Mouse (Mus musculus) urinary bladder, adult 2 months (tissue): ENCODE measurements around the gene Wdtc1. TPM values are rescaled to one million over a fixed set of nuclear protein-coding genes. Genes with fewer than 3 reads are reported as not detected.

Source experiments
- DNase-seq: peaks from one replicate; pipeline ENCODE4 v3.0.0; 2022; ENCODE audit warnings: low spot score
- polyA plus RNA-seq: library from polyadenylated mRNA; depleted of rRNA; stranded (reverse); fragments of >200 nt; gene quantifications from 2 replicates; pipeline ENCODE4 v1.2.3, GENCODE M21; 2012; rRNA removed

Wdtc1 gene
- polyA plus RNA-seq, result 24.7 and 35.5 TPM in 2 replicates

DNA sequence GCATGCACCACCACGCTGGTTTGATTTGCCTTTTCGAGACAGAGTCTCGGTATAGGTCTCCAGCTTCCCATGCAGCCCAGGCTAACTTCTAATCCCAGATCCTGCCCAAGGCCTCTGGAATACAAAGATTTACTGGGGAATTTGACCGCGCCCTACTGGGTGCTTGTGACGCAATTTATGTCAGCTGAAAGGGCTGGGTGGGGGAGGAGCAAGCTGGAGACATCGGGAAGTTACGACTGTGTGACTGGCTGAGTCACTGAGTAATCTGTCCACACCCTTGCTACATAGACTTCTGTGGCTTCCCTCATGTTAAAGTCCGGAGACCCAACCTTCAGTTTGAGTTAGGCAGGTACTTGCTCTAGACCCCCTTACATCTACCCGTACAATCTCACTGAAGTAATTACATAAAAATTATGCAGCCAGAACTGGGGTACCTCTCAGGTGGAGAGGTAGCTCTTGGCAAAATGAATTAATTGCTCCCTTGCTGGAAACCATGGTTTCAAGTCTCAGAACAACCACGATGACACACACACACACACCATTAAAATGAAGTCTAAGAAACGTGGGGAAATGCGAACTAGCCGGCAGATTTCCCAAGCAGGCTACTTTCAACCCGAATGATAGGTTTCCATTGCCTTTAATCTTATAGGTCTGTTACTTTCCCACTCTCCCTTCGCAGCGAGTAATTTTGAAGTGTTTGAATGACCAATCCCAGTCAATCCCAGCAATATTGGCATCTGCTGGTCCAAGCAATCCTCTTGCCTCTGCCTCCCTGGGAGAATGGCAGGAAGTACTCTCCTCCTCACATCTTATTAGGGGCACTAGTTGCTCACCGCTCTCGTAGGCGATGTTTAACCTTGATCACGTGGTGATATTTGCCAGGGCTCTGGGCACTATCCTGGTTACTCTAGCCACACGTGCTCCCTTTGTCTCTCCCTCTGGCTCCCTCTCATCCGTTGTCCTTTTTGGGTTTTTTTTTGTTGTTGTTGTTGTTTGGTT lies at the start of gene Wdtc1:
Gene Wdtc1 (minus strand): TSS at position 115 of the 999 bp plus-strand sequence.
- DNase-seq, result no peak

DNA sequence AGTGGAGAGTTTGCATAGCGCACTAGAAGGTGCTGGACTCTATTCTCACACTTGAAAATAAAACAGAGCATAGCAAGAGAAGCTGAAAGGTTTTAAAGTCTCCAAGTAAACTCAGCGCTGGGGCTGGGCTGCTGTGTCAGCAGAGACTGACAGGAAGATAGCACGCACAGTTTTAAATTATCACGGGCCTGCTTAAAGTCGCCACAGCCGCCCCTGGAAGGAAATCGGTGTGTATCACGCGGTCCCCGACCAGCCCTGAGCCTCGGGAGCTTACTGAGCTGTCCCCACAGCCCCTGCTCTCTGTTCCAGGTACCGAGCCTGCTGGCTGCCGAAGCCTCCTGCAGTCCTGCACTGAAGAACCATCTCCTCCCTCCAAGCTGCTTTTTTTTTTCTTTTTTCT lies 48.7 kb upstream of the Wdtc1 start:
- DNase-seq, result no peak

DNA sequence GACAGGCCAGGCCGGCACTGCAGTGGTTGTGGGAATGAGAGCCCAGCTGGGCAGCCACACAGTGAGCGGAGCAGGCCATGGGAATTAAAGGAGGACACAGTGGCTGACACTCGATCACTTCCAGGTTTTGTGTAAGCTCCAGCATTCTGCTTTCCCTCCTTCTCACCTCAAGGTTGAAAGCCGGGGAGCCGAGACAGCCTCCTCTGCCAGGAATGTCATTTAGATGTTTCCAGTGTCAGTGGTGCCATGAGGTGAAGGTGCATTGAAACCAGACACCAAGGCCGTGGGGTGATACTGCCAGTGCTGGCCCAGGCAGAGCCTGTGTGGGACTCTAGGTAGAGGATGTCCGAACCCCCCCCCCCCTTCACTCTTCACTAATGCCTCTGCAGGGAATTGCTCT lies 46.8 kb upstream of the Wdtc1 start:
- DNase-seq, result no peak

- DNase-seq, result no peak
Measured at GRCm38 (mm10) chr4:133399509-133399908, 46.2 kb upstream of the Wdtc1 start.

DNA sequence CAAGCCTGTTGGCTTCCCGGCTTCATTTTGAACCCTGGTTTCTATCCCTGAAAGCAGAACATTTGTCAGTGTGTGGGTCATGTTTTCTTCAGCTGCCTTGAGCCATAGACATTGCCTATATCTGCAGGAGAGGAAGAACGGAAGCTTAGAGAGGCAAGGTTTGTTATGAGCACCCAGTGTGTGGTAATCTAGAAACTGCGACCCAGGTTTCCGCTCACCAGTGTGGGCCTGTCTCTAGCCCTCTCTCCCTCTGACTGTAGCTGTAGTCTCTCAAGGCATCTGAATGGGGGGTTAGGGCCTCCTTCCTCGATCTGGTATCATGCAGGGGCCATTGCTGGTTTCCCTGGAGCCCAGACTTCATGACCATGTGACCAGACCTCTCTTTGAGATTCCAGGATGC lies 45.3 kb upstream of the Wdtc1 start:
- DNase-seq, result no peak

DNA sequence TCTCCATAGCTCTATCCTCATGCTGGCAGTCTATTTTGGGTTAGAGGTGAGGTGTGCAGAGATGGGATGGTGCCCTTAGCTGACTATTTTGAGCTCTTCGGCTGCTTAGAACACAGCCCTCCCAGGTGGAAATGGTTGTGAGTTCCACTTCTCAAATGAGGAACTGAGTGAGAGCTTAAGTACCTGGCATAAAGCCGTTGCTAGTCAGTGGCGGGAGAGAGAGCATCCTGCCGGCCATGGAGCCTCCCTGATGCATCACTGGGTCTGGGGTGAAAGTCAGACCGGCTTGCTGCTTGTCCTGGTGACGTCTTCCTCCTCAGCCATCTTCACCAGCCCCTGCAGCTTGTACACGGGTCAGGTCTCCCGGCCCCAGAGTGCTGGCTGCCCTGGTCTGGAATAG lies 44.7 kb upstream of the Wdtc1 start:
- DNase-seq, result no peak

GRCm38 (mm10) chr4:133397299-133397698 lies 44.0 kb upstream of the Wdtc1 start:
- DNase-seq, result no peak

DNA sequence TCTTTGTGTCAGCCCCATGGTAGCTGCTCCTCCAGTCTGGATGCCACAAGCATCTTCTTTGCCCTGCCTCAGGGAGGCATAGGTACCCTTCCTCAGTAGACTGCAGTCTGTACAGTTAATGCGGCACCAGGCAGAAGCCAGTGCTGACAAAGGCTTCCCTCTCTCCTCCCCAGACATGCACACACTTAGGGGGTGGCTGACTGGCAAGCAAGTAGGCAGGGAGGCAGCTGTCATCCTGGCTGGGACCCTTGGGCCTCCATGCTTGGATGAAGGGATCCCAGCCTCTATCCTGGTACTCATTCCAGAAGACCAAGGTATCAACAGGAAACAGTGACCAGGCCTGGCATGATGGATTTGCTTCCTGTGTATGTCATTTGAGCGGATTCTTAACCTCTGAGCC lies 42.8 kb upstream of the Wdtc1 start:
- DNase-seq, result no peak

- DNase-seq, result no peak
Measured at GRCm38 (mm10) chr4:133394981-133395573, 41.8 kb upstream of the Wdtc1 start.

DNA sequence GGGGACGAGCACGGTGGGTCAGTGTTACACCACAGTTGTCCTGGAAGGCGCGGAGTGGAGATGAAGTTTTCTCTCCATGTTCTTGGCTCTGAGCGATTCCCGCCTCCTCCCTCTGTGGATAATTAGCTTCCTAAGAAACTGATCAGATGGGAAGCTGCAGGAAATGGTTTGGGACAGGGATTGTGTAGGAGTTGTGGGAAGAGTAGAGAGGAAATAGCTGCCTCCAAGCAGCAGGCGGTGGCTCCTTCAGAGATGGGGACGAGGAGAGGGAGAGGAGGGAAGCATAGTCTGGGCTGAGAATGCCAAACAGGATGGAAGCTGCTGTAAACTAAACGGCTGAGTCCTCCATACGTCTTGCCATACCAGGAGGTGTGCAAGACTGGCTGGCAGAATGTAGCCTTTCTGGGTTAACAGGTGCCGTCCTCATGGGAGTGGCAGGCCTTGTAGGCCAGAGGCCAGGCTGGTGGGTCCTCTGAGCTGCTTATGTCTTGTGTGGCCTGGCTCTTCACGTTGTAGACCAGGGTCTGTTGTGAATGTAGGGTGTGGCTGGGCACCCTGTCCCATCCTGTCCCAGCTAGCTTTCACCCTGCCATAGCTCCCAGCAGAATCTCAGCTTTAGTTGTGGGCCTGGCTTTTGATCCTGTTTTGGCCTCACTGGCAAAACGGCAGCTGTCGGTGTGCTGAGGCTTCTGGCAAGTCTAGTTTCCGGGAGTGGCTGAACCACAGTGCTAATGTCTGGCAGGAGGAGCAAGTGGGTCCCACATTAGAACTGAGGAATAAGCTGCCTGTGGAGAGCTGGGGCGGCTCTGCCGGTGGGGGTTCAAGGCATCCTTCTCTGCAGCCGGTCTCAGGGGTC lies 38.1 kb upstream of the Wdtc1 start:
- no peak for DNase-seq

DNA sequence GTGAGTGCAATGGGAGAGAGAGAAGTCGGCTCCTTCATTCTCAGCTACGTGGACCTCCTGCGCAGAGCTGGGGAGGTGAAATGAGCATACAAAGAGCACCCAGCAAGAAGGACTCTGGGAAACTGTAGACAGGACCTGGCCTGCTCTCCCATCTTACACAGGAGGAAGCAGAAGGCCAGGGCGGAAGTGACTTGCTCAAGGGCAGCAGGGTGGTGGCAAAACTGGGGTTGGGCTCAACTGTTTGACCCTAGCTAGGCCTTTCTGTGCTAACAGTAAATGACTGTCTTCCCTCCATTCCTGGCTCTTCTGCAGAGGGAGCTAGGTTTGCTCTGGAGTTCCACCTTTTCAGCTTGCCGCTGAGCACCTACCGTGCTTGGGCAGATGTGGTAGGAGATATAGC lies 37.3 kb upstream of the Wdtc1 start:
- no peak for DNase-seq

DNA sequence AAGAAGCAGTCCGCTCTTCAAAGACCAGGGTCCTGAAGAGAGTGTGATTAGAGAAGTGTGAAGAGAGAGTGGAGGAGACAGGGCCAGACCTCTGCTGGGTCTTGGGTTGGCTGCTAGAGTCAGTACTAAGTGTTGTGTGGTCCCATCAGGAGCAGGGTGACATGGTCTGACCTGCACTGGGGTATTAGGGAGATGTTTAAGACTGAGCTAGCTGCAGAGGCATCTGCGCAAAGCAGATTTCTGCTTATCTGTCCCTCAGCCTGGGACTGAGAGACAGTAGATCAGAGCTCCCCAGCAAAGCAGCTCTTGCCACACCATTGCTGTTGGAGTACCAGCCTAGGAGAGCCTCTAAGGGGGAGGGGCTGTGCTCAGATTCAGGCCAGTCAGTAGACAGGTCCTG lies 36.8 kb upstream of the Wdtc1 start:
- DNase-seq, result no peak

DNA sequence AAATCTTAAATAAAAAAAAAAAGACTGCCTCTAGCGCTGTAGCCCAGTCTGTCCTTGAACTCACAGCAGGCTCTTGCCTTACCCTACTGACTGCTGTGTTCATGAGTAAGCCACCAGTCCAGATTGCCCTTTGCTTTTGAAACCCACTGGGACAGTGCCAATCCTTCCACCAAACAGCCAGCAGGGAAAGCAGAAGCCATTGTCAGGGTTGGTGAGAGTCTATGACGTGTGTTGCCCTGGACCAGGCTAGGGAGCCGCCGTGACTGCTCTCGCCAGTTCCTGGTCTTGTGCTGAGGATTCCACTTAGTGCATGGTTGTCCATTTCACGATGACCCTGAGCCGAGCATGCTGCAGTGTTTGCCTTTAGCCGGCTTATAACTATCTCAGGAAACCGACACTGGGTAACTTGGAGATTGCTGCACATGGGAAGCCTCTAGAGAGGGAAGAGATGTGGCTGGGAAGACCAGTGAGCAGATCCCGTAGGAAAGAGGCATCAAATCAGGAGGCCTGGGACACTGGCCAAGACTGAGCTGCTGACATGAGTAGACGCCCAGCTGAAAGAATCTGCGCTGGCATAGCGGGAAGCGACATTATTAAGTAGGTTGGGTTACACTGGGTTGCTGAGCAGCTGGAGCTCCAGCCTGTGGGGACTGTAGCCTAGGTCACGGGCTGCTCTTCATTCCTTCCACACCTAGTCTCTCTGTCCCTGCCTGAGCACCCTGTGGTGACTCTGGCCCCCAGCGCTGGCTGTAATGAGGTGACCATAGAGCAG lies 35.7 kb upstream of the Wdtc1 start:
- no peak for DNase-seq

GRCm38 (mm10) chr4:133387053-133387452 lies 33.8 kb upstream of the Wdtc1 start:
- no peak for DNase-seq

GRCm38 (mm10) chr4:133386061-133386797 lies 32.9 kb upstream of the Wdtc1 start:
- DNase-seq, result no peak

DNA sequence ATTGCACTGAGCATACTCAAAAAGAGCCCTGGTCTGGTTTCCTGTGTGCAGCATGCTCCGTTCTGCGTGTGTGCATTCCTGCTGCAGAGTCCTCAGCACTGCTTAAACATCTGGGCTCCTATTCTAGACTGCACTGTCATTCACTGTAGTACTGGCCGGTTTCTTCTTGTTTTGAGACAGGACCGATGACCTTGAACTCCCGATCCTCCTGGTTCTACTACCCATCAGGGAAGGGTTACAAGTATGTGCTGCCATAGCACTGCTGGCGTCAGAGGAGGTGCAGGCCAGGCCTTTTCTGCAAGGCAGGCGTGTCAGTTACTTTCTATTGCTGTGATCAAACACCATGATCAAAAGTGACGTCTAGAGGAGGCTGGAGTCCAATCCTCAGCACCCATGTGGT lies 27.9 kb upstream of the Wdtc1 start:
- DNase-seq, result no peak

GRCm38 (mm10) chr4:133380532-133380931 lies 27.3 kb upstream of the Wdtc1 start:
- DNase-seq, result no peak

DNA sequence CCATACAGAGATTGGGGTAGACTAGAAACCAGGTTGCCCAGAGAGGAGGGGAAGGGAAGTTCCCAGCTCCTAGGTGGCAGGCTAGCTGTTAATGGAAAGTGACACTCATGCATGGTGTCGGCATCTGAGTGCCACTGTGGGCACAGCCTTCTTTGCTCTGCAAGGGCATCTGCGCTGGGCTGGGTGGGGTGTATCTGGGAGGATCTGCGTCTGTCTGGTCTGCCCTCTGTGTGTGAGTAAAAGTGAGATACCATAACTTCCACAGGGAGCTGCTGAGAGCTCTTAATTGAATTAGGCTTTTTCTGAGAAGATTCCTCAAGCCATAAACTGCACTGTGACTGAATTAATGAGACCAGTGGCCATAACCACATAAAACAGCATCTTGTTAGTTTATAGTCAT lies 26.6 kb upstream of the Wdtc1 start:
- DNase-seq, result no peak

- DNase-seq, result no peak
Measured at GRCm38 (mm10) chr4:133379046-133379347, 25.7 kb upstream of the Wdtc1 start.

DNA sequence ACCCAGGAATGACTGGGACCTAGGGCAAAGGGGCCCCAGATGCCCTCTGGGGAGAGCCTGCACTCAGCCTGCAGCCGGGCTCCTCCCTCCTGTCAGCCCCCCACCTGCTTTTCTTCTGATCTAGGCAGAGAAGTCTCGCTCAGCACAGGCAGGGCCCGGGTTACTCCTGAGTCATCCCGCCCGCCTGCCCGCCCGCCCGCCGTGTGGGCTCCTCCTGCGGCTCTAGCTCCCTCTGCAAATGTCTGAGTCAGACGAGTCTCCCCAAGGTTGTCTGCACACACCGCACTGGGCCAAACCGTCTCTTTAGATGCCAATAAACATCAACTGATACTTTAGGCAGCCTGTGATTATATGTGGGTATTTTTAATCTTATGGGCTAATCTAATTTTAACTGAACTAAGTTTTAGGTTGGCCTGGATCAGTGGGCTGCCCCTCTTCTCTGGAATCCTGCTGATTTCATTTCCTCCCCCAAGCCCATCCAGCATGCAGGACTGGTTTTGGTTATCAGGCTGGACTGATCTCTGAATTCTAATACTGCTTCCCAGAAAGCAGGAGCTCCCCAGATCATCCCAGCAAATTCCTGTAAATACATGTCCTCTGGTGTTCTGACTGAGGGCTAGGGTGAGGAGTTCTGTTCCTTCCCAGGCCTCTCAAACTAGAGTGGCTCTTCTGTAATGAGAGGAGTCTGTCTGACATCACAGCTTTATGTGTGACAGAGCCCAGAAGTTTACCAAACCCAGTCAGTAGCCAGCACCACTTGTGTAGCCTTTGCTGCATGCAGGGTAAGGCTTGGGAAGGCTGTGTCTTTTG lies 25.2 kb upstream of the Wdtc1 start:
- DNase-seq, result no peak
